Mouse (Mus musculus): ENCODE data around the gene Opcml.

DNA sequence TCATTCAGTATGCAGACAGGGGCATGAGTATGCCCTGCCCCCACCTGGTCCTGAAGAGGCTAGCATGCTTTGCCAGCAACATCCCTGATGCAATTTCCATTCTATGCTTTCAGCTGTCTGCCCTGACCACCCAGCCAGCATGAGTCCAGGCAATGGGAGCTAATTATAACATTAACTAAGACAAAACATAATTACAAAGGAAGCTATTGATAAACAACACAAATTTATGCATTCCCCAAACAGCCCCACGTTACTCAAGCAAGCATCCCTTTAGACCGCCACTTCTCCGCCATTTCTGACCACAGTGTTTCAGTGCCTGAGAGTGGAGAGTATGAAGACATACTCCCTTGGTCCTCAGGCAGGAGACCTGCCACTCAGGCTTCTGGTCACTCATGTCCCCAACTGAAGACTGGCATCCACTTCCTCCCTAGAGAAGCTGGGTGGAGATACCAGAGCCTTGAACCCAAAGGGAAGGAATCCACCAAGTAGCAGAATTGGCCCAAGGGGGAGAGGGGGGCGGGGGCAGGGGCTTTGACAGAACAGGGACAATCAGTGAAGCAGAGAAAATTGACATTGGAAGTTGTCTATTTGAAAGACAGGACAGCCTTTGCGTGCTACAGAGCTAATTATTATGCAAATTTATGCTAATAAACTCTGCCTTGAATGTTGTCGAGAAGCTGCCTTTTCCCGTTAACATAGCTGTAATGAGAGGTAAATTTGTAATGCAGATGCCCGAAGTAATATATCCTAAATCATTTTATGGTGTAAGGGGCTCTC is 464.7 kb downstream of the Opcml start:
- TF ChIP-seq CTCF (IDR thresholded peaks at IDR 0.05; ENCODE audit: low read depth) (no peak), EP300 (IDR thresholded peaks at IDR 0.05; ENCODE audit: low read depth) (no peak)
